Mouse (Mus musculus) CH12F3 (cell line): ENCODE results near the gene Gabpb1.

Experiments
- in situ Hi-C: fragments of 300-500 bp; cut with MboI; formaldehyde crosslinking; loops from 2 replicates; pipeline ENCODE4 v1.14.3; 2020; ENCODE audit warnings: low sequenced_read_pairs

Gene Gabpb1

GRCm38 (mm10) chr2:126646461-126646860 lies 29.7 kb downstream of the Gabpb1 start:
- in situ Hi-C loops: no loop called here

- in situ Hi-C loops: no loop called here
Observed at GRCm38 (mm10) chr2:126644768-126645167, 31.4 kb downstream of the Gabpb1 start.

DNA sequence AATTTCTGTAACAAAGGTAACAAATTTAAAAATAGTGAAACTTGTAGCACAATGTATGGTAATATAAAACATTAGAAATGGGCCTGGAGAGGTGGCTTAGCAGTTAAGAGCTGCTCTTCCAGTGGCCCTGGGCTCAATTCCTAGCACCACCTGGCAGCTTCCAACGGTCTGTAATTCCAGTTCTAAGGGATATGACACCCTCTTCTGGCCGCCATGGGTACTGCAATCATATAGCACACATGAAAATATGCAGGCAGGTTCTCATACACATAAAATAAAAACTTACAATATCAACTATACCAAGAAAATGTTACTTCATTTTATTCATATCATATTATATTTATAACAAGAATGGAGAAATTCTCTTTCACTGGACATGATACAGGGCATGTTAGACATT lies 35.8 kb downstream of the Gabpb1 start:
- in situ Hi-C loops: no loop called here

DNA sequence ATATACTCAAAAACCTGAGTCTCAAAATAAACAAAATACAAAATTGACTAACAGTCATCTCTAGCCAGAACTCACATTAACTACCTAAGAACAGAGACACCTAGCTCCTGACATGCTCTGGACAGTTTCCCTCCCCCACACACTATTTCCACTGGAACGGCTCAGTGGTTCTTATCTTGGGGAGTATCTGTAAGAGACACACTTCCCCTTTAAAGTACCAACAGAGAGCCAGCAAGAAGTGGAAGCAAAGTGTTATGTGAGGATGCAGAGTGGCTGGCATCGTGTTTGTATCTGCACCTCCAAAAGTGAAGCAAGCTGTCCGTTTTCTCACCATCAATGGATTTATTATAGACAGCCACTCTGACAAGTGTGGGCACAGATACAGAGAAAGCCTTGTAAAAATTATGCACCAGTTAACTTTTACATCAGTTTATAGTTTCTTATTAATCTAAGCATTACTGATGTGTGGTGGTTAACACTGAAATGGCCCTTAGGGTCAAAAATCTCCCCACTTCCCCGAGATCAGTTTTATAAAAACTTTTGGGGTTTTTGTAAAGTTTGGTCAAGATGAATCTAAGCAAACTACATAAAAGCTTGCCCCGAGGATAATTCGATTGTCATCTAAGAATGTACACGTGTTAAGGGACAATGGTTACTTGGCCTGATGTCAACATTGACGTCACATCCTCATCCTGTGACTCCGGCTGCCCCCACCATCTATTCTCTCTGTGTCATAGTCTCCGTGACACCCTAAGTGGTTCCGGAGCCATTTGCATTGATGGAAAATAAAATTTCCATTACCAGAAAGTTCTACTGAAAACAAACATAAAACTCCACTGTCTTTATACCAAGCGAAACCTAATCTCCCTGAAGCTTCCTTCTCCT lies 40.0 kb downstream of the Gabpb1 start:
- in situ Hi-C loops: no loop called here

DNA sequence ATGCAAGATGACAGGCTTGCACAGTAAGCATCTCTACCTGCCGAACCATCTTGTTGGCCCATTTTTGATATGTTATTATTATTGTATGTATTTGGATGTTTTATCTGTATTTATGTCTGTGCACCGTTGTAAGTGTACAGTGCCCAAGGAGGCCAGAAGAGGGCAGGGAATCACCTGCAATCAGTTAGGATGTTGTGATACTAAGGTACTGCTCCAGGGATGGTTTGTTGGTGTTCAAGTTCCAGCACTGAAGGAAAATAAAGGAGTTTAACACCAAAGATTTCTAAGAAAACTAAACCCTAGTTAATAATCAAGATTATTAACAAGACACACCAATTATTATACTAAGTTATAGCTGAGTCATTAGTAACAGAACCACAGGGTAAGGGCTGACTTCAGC lies 43.0 kb downstream of the Gabpb1 start:
- in situ Hi-C loops: no loop called here

- in situ Hi-C loops: no loop called here
Observed at GRCm38 (mm10) chr2:126628455-126628995, 47.6 kb downstream of the Gabpb1 start.

GRCm38 (mm10) chr2:126623138-126623537 lies 53.0 kb downstream of the Gabpb1 start:
- in situ Hi-C loops: no loop called here

DNA sequence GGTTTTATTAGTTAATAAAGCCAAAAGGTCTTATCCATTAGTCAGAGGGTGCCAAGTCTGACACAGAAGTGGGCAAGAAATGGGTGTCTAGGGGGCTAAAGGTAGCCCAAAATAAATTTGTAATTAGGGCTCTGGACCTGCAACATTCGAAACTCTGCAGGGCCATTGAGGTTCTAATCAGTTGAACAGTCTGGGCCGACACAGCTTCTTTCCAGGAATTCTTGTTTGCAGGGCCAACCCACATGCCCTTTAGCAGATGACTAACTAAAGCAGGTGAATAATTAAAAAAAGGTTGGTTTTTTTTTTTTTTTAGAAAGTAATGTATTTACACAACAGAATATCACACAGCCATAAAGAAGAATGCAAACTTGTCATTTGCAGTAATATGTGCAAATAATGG lies 53.7 kb downstream of the Gabpb1 start:
- in situ Hi-C loops: no loop called here

DNA sequence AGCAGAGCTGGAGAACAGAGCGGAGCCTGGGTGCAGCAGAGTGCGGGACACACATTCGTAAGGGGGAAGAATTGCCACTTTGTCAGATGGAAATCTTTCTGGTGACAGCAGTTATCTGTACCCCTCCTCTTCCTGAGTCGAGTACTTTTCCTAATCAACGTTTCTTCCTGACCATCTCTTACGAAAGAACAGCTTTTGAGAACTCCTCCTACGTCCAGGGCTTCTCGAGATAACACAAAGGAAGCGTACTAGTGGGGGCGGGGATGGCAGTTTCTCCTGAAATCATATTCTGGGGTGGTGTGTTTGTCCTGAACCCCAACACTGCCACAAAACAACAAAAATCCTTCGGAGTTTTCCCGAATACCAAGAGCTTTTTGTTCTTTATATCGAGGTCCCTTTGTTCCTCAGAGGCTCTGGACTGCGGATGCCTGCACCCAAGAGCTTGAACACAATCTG lies 56.9 kb downstream of the Gabpb1 start, which contains the start of gene Hdc:
Gene Hdc, minus strand, starts transcription at position 51 of the 456 bp plus-strand sequence.
- in situ Hi-C loops: no loop called here

- in situ Hi-C loops: no loop called here
Observed at GRCm38 (mm10) chr2:126618470-126619179, 57.5 kb downstream of the Gabpb1 start.

GRCm38 (mm10) chr2:126615355-126615754 lies 60.8 kb downstream of the Gabpb1 start:
- in situ Hi-C loops: no loop called here

DNA sequence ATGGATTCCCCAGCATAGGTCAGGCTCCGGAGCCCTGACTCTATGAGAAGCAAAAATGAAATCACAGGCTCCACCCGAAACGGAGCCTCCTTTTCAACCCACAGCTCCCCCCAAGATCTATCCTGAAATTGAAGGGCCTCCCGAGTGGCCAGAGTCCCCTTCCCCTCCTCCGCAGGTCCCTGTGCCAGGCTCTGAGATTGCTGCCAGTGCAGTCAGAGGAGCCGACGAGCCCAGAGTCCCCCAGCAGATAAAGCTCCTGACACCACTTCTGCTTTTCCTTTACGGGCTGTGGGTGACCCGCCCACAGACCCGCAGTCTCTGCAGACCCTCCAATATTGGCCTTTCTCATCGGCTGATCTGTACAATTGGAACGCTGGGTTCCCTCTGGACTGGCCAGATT lies 66.5 kb downstream of the Gabpb1 start:
- in situ Hi-C loops: loop anchor here (10.0 kb wide), 1 partner anchor 55 kb away; no protein-coding TSS in a partner anchor

DNA sequence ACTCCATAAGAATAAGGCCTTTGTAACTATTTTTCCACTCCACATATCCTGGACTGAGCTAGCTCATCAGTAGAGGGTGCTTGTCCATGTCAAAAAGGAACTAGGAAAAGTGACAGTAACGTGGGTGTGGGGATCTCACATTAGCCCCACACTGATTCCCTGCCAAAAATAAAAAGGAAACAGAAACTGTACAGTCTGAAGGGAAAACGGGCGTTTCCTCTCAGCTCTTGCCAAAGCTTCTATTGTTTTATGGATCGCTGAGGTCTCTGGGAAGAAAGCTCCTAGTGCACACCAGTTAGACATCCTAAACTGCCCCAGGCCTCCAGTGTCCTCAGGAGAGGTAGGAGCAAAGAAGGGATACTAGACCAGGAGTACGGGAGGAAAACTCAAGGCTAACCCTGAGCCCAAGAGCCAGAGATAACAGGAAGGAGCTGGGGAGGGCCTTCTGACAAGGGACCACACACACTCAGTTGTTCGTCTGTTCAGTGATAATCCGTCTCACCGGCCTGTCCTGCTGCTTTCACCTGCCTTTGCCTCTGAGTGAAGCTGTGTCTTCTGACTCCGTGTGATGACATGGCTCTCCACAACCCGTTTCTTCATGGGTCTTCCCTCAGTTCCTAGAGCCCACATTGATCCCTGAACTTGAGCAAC lies 68.5 kb downstream of the Gabpb1 start:
- in situ Hi-C loops: loop anchor here (10.0 kb wide), 1 partner anchor 57 kb away; no protein-coding TSS in a partner anchor

DNA sequence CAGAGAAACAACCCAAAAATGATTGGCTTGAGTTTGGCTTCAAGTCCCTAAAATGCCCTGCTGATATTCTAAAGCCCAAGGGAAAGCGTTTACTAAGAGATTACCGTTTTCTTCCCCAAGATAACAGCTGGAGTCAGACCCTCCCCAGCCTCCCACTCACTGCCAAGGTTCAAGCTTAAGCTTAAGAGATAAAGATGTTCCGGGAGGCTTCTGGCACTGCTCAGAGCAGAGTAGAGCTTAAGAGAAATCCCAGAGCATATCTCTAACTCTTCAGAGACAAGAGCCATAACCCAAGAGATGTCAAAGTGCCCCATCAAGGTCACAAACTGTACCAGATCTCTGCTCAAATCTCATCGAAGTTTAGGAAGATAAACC lies 69.5 kb downstream of the Gabpb1 start:
- in situ Hi-C loops: loop anchor here (10.0 kb wide), 1 partner anchor 58 kb away; no protein-coding TSS in a partner anchor

DNA sequence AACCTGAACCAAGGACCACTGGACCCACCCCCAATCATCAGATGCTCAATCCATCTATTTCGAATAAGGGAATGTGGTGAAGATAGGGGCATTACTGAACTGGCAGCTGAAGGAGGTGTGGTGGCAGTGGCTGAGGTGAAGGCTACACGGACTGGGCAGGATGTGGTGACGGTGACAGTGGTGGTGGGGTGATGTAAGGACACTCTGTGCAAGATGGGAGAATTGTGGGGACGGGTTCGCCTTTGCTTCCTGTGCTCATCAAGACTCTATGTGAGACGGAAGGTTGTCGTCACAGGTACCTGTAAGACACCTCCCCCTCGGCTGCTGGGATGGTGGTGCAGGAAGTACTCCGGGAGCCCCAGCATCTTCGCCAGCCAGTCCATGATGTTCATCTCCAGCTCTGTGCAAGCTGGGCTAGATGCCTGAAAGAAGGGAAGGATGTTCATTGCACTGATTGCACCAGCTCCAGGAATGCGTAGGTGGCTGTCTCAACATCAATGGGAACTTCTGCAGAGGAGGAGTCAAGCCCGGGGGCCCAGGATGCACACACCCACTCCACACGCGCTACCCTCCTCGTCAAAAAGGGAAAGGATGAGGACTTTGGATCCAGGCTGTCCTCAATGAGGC lies 70.0 kb downstream of the Gabpb1 start:
- in situ Hi-C loops: loop anchor here (10.0 kb wide), 1 partner anchor 59 kb away; no protein-coding TSS in a partner anchor

DNA sequence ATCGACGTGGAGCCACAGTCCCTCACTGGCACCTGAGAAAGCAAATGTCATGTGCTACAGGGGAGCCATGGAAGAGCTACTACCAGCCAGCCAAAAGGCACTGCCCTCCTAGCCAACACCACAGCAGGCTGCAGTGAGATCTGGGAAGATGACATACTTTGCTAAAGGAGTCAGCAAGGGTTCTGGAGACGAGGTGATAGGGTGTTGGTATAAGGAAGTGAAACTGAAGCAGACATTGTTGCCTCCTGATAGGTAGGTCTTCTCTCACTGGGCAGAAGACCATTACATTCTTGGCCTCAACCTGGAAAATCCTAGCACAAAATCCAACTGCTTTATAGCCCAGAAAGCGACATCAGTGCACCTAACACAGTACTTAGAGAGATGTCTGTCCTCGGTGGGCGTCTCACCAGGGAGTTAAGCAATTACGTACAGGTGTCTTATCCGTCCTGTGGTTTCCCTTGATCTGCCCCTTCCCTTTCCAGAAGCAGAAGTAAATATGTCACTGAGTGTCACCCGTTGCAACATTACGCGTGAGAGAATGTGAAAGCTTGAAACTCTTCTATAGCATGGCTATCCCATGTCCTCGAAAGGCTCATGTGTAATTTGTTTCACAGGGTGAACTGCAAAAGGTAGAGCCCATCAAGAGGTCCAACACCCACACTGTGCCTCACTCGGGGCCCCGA lies 74.1 kb downstream of the Gabpb1 start:
- in situ Hi-C loops: loop anchor here (10.0 kb wide), 1 partner anchor 63 kb away; no protein-coding TSS in a partner anchor

DNA sequence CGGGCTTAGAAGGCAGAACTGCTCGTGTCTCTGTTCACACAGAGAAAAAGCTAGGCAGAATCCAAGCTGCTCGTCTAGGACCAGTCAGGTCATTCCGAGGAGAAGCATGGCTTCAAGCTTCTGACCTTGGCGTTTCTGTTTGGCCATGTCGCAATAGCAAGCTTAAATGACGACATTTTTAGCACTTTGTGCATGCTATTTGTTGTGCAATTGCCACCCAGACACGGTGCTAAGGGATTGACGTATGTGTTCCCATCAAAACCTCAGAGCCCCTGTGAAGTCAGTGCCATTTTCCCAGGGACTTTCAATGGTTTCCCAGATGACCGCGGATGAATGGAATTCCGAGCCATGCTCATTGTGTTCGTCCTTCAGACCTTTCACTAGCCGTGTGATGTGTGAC lies 75.6 kb downstream of the Gabpb1 start:
- in situ Hi-C loops: loop anchor here (10.0 kb wide), 1 partner anchor 64 kb away; no protein-coding TSS in a partner anchor

DNA sequence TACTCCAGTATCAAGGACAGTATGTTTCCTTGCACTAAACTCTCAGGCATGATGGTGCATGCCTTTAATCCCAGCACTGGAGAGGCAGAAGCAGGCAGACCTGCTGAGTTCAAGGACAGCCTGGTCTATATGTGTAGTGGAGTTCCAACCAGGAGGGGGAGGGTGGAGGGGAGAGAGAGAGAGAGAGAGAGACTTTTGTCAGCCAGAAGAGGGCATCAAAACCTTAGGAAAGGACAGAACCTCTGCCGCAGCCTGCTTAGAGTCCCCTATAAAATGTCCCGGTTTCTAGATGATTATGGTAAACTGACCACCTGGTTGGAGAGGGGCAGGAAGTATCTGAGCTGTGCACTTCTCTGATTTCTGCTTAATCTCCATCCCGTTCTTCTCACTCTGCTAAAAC lies 77.1 kb downstream of the Gabpb1 start:
- in situ Hi-C loops: loop anchor here (25.0 kb wide), 1 partner anchor 388 kb away; no protein-coding TSS in a partner anchor

- in situ Hi-C loops: loop anchor here (25.0 kb wide), 1 partner anchor 389 kb away; no protein-coding TSS in a partner anchor
Observed at GRCm38 (mm10) chr2:126598359-126598758, 77.8 kb downstream of the Gabpb1 start.
